Mouse (Mus musculus): Measurements from ENCODE around the gene Megf11. TPM values are rescaled to one million over a fixed set of nuclear protein-coding genes. Genes with fewer than 3 reads are reported as not detected.
"Not testable (repeated sequence)": the region's sequence is repeated elsewhere in the genome, so short reads cannot be mapped to it uniquely, and the experiment has no call there.

Gene Megf11
- polyA plus RNA-seq, 1 experiment from 2014 or later: 20.2 TPM

- no peak for ATAC-seq
- Histone ChIP-seq H3K27ac (ENCODE audit: low read depth, low read length) (no peak overlapping the region), H3K4me2 (ENCODE audit: low read length) (no peak overlapping the region), H3K9ac (ENCODE audit: low read depth, low read length) (no peak overlapping the region), H3K9me3 (ENCODE audit: control insufficient read depth, low read length) (no peaks in the 10 kb centered on the region), H3K36me3 (ENCODE audit: control insufficient read depth, insufficient read depth, low read length) (no peaks in the 10 kb centered on the region; the same call in 1 of the 2 replicates), H3K4me1 (ENCODE audit: control insufficient read depth, insufficient read depth, low read depth, low read length) (no peaks in the 10 kb centered on the region), H3K27me3 (replicated peaks; ENCODE audit: control insufficient read depth, insufficient read depth, low read length) (no peaks in the 10 kb centered on the region), H3K4me3 (ENCODE audit: low read length) (no peak overlapping the region)
- 83% methylated on average over 5 of the region's 5 CpGs for WGBS
Measured at GRCm38 (mm10) chr9:64697677-64698076, 312.3 kb downstream of the Megf11 start.

DNA sequence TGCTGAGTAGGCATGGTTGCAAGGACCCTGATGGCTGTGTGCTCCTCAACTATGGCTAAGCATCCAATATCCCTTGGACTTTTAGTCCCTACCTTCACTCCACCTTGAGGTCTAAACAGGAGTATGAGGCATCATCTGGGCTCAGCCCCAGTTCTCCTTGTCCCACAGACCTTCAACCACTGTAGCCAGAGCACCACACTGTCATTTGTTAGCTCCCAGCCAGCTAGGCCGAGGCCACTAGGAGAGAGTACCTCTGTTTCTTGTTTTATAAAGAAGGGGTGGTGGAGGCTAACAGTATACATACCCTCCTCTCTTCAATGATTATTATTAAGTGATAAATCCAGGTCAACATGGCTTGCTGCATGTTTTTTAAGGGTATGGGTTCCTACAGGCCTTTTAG, 313.2 kb downstream of the Megf11 start:
- H3K27me3 ChIP-seq (replicated peaks; ENCODE audit: control insufficient read depth, insufficient read depth, low read length): no peaks in the 10 kb centered on the region
- no peak overlapping the region for H3K9ac ChIP-seq (ENCODE audit: low read depth, low read length)
- no peaks in the 10 kb centered on the region for H3K9me3 ChIP-seq (ENCODE audit: control insufficient read depth, low read length)
- no peak overlapping the region for H3K4me3 ChIP-seq (ENCODE audit: low read length)
- no peak overlapping the region for H3K27ac ChIP-seq (ENCODE audit: low read depth, low read length)
- no peak for ATAC-seq
- no peaks in the 10 kb centered on the region; the same call in none of the 2 replicates for H3K36me3 ChIP-seq (ENCODE audit: control insufficient read depth, insufficient read depth, low read length)
- WGBS: 100% methylated on average over 1 of the region's 1 CpGs
- no peaks in the 10 kb centered on the region for H3K4me1 ChIP-seq (ENCODE audit: control insufficient read depth, insufficient read depth, low read depth, low read length)
- H3K4me2 ChIP-seq (ENCODE audit: low read length): no peak overlapping the region

GRCm38 (mm10) chr9:64700451-64701311, 315.3 kb downstream of the Megf11 start:
- no peaks in the 10 kb centered on the region for H3K27me3 ChIP-seq (replicated peaks; ENCODE audit: control insufficient read depth, insufficient read depth, low read length)
- H3K4me2 ChIP-seq (ENCODE audit: low read length): no peak overlapping the region
- WGBS: 84% methylated on average over 4 of the region's 4 CpGs
- no peaks in the 10 kb centered on the region for H3K4me1 ChIP-seq (ENCODE audit: control insufficient read depth, insufficient read depth, low read depth, low read length)
- H3K9me3 ChIP-seq (ENCODE audit: control insufficient read depth, low read length): no peaks in the 10 kb centered on the region
- no peak overlapping the region for H3K4me3 ChIP-seq (ENCODE audit: low read length)
- H3K27ac ChIP-seq (ENCODE audit: low read depth, low read length): no peak overlapping the region
- ATAC-seq: no peak
- no peak overlapping the region for H3K9ac ChIP-seq (ENCODE audit: low read depth, low read length)
- no peaks in the 10 kb centered on the region; the same call in 1 of the 2 replicates for H3K36me3 ChIP-seq (ENCODE audit: control insufficient read depth, insufficient read depth, low read length)

DNA sequence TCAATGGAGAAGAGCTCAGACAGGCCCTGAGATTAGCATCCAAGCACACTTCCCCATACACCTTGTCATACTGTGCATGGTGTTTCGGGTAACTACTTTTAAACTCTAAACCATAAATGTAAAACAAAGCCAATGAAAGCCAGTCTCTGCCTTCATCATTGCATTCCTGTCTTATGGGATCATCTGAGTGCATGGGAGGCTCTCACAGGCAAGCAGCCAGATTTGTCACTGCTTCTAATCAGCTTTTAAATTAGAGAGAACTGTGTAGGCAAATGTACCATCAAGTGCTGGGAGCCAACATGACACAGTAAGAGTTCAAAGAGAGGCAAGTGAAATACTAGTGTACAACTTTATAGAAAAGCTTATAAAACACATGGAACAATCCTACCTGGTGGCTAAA, 316.2 kb downstream of the Megf11 start:
- Histone ChIP-seq H3K4me3 (ENCODE audit: low read length) (no peak overlapping the region), H3K36me3 (ENCODE audit: control insufficient read depth, insufficient read depth, low read length) (no peaks in the 10 kb centered on the region; the same call in 1 of the 2 replicates), H3K4me2 (ENCODE audit: low read length) (no peak overlapping the region), H3K9ac (ENCODE audit: low read depth, low read length) (no peak overlapping the region), H3K27ac (ENCODE audit: low read depth, low read length) (no peak overlapping the region), H3K27me3 (replicated peaks; ENCODE audit: control insufficient read depth, insufficient read depth, low read length) (no peaks in the 10 kb centered on the region), H3K9me3 (ENCODE audit: control insufficient read depth, low read length) (no peaks in the 10 kb centered on the region), H3K4me1 (ENCODE audit: control insufficient read depth, insufficient read depth, low read depth, low read length) (no peaks in the 10 kb centered on the region)
- ATAC-seq: no peak
- WGBS: 88% methylated on average over 1 of the region's 1 CpGs

DNA sequence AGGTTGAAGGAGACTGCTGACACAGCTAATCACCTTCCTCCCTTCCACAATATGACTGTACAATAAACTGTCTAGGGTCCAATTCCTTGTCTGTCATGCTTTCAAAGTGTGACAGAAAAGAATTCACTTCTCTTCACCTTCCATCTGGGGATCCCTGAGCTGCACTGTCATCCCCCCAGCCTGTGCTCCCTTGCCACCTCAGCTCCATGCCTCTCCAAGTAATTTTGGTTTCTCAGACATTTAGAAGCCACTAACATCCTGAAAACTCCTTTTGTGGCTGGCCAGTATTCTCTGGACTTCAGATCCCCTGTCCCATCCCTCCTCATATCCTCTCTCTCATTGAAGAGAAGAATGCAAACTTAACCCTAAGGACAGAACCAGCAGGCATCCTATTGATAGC, 317.0 kb downstream of the Megf11 start:
- Histone ChIP-seq H3K36me3 (ENCODE audit: control insufficient read depth, insufficient read depth, low read length) (no peaks in the 10 kb centered on the region; the same call in 1 of the 2 replicates), H3K9ac (ENCODE audit: low read depth, low read length) (no peak overlapping the region), H3K27ac (ENCODE audit: low read depth, low read length) (no peak overlapping the region), H3K27me3 (replicated peaks; ENCODE audit: control insufficient read depth, insufficient read depth, low read length) (no peaks in the 10 kb centered on the region), H3K4me1 (ENCODE audit: control insufficient read depth, insufficient read depth, low read depth, low read length) (no peaks in the 10 kb centered on the region), H3K9me3 (ENCODE audit: control insufficient read depth, low read length) (no peaks in the 10 kb centered on the region), H3K4me3 (ENCODE audit: low read length) (no peak overlapping the region), H3K4me2 (ENCODE audit: low read length) (no peak overlapping the region)
- no peak for ATAC-seq

- H3K27me3 ChIP-seq (replicated peaks; ENCODE audit: control insufficient read depth, insufficient read depth, low read length): no peaks in the 10 kb centered on the region
- no peaks in the 10 kb centered on the region for H3K9me3 ChIP-seq (ENCODE audit: control insufficient read depth, low read length)
- no peak overlapping the region for H3K4me3 ChIP-seq (ENCODE audit: low read length)
- H3K36me3 ChIP-seq (ENCODE audit: control insufficient read depth, insufficient read depth, low read length): no peaks in the 10 kb centered on the region; the same call in 1 of the 2 replicates
- H3K27ac ChIP-seq (ENCODE audit: low read depth, low read length): no peak overlapping the region
- H3K9ac ChIP-seq (ENCODE audit: low read depth, low read length): no peak overlapping the region
- no peak for ATAC-seq
- H3K4me2 ChIP-seq (ENCODE audit: low read length): no peak overlapping the region
- WGBS: 80% methylated on average over 2 of the region's 2 CpGs
- no peaks in the 10 kb centered on the region for H3K4me1 ChIP-seq (ENCODE audit: control insufficient read depth, insufficient read depth, low read depth, low read length)
Measured at GRCm38 (mm10) chr9:64702937-64703336, 317.5 kb downstream of the Megf11 start.

DNA sequence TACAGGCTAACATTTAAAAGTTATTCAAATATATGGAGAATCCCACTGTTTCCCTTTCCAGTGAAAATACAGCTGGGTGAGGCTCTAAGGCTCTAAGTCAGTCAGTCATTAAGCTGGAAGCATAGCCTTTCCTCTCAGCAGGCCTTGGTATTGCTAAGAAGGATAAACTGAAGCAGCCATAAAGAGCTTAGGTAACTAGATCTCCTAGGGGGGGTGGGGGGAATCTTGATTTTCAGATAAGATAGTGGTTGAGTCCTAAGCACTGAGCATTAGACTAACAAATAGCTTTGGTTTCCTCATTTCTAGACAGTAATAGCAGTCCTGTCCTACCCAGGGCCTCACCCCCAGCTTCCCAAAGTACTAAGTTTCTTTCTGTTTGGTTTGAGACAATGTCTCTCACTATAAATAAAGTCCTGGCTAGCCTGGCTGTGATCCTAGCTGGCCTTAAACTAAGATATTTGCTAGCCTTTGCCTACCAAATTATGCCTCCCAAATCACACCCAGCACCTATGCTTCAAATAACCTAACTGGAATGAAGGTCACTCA, 318.1 kb downstream of the Megf11 start:
- Histone ChIP-seq H3K36me3 (ENCODE audit: control insufficient read depth, insufficient read depth, low read length) (no peaks in the 10 kb centered on the region; the same call in 1 of the 2 replicates), H3K9ac (ENCODE audit: low read depth, low read length) (no peak overlapping the region), H3K4me3 (ENCODE audit: low read length) (no peak overlapping the region), H3K4me1 (ENCODE audit: control insufficient read depth, insufficient read depth, low read depth, low read length) (no peaks in the 10 kb centered on the region), H3K27me3 (replicated peaks; ENCODE audit: control insufficient read depth, insufficient read depth, low read length) (no peaks in the 10 kb centered on the region), H3K4me2 (ENCODE audit: low read length) (no peak overlapping the region), H3K27ac (ENCODE audit: low read depth, low read length) (no peak overlapping the region), H3K9me3 (ENCODE audit: control insufficient read depth, low read length) (no peaks in the 10 kb centered on the region)
- no peak for ATAC-seq

DNA sequence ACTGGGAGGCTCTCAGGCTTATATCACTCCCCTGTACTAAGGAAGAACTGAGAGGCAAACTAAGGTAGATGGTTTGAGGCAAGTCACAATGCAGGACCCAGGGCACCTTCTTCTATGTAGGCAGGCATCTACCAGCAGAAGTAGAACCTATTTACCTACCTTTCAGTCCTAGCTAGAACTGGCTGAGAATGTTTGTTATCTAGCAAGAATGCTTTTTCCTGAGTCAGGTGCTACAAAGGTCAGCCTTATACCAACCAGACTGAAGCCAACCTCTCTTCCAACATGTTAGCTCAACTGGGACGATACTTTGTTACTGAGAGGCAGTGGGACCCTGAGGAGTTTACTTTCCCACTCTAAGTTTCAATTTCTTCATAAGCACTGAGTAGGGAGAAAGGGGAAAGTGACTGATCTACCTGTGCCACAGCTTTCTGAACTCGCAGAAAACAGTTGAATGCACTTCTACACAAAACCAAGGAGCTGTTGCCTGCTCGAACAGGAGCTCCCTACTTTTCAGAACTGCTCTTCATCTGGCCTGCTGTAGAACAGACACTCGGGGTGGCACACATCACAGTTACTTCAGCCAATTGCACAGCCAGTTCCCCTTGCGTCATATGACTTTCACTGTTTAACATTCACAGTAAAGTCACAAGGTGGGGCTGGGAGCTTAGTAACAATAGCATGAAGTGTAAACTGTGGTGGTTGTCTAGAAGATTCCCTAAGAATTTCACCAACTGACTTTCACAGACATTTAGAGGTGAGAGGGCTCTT, 318.8 kb downstream of the Megf11 start:
- no peak overlapping the region for H3K9ac ChIP-seq (ENCODE audit: low read depth, low read length)
- H3K9me3 ChIP-seq (ENCODE audit: control insufficient read depth, low read length): no peaks in the 10 kb centered on the region
- no peaks in the 10 kb centered on the region for H3K4me1 ChIP-seq (ENCODE audit: control insufficient read depth, insufficient read depth, low read depth, low read length)
- no peak for ATAC-seq
- H3K4me2 ChIP-seq (ENCODE audit: low read length): no peak overlapping the region
- 84% methylated on average over 5 of the region's 5 CpGs for WGBS
- no peaks in the 10 kb centered on the region; the same call in 1 of the 2 replicates for H3K36me3 ChIP-seq (ENCODE audit: control insufficient read depth, insufficient read depth, low read length)
- H3K27ac ChIP-seq (ENCODE audit: low read depth, low read length): no peak overlapping the region
- H3K4me3 ChIP-seq (ENCODE audit: low read length): no peak overlapping the region
- H3K27me3 ChIP-seq (replicated peaks; ENCODE audit: control insufficient read depth, insufficient read depth, low read length): no peaks in the 10 kb centered on the region

- H3K27ac ChIP-seq (ENCODE audit: low read depth, low read length); H3K4me3 ChIP-seq (ENCODE audit: low read length); H3K27me3 ChIP-seq (replicated peaks; ENCODE audit: control insufficient read depth, insufficient read depth, low read length); H3K9ac ChIP-seq (ENCODE audit: low read depth, low read length); H3K4me1 ChIP-seq (ENCODE audit: control insufficient read depth, insufficient read depth, low read depth, low read length); H3K4me2 ChIP-seq (ENCODE audit: low read length); H3K9me3 ChIP-seq (ENCODE audit: control insufficient read depth, low read length); H3K36me3 ChIP-seq (ENCODE audit: control insufficient read depth, insufficient read depth, low read length); ATAC-seq: not testable (repeated sequence)
- WGBS: 92% methylated on average over 3 of the region's 5 CpGs
Measured at GRCm38 (mm10) chr9:64710291-64710690, 324.9 kb downstream of the Megf11 start.

Data from hindbrain, embryonic 16.5 days (tissue).